Mouse (Mus musculus): ENCODE data around the gene Zgpat. TPM values are rescaled to one million over a fixed set of nuclear protein-coding genes. Genes with fewer than 3 reads are reported as not detected.
A peak's percentile ranks its signal among the peaks of the same experiment; 100 is the strongest.

The Zgpat gene
- polyA plus RNA-seq, 1 experiment from 2014 or later: 36.9 TPM

GRCm38 (mm10) chr2:181390136-181390870 lies 25.6 kb downstream of the Zgpat start:
- Histone ChIP-seq H3K27me3 (ENCODE audit: insufficient read depth, poor library complexity, severe bottlenecking) (no peaks in the 10 kb centered on the region), H3K36me3 (peaks cover 59% of the 10 kb centered on the region), H3K4me1 (no peaks in the 10 kb centered on the region; the same call in 1 of the 2 replicates), H3K4me3 (no peak overlapping the region), H3K27ac (no peak overlapping the region), H3K9me3 (no peaks in the 10 kb centered on the region)
- no peak for DNase-seq (ENCODE audit: low spot score)
- 77% methylated on average over 4 of the region's 4 CpGs for WGBS

GRCm38 (mm10) chr2:181391022-181391421 lies 26.3 kb downstream of the Zgpat start:
- no peaks in the 10 kb centered on the region for H3K27me3 ChIP-seq (ENCODE audit: insufficient read depth, poor library complexity, severe bottlenecking)
- no peak overlapping the region for H3K27ac ChIP-seq
- H3K36me3 ChIP-seq: peaks cover 55% of the 10 kb centered on the region
- DNase-seq (ENCODE audit: low spot score): no peak
- no peaks in the 10 kb centered on the region for H3K9me3 ChIP-seq
- H3K4me1 ChIP-seq: no peaks in the 10 kb centered on the region; the same call in 1 of the 2 replicates
- 84% methylated on average over 15 of the region's 15 CpGs for WGBS
- no peak overlapping the region for H3K4me3 ChIP-seq

- Histone ChIP-seq H3K4me1 (no peaks in the 10 kb centered on the region; the same call in 1 of the 2 replicates), H3K27ac (no peak overlapping the region), H3K36me3 (peaks cover 50% of the 10 kb centered on the region), H3K27me3 (ENCODE audit: insufficient read depth, poor library complexity, severe bottlenecking) (no peaks in the 10 kb centered on the region), H3K4me3 (no peak overlapping the region), H3K9me3 (no peaks in the 10 kb centered on the region)
- 69% methylated on average over 2 of the region's 2 CpGs for WGBS
- DNase-seq (ENCODE audit: low spot score): no peak
These were observed 26.8 kb downstream of the Zgpat start for GRCm38 (mm10) chr2:181391541-181391940.

GRCm38 (mm10) chr2:181392600-181393213 lies 28.0 kb downstream of the Zgpat start:
- Histone ChIP-seq H3K4me1 (no peaks in the 10 kb centered on the region), H3K9me3 (no peaks in the 10 kb centered on the region), H3K27ac (no peak overlapping the region), H3K27me3 (ENCODE audit: insufficient read depth, poor library complexity, severe bottlenecking) (no peaks in the 10 kb centered on the region), H3K4me3 (no peak overlapping the region), H3K36me3 (peaks cover 40% of the 10 kb centered on the region)
- DNase-seq (ENCODE audit: low spot score): peak; percentile 90
- 22% methylated on average over 4 of the region's 4 CpGs for WGBS

GRCm38 (mm10) chr2:181394086-181394485 lies 29.4 kb downstream of the Zgpat start:
- Histone ChIP-seq H3K27me3 (ENCODE audit: insufficient read depth, poor library complexity, severe bottlenecking) (no peaks in the 10 kb centered on the region), H3K4me1 (no peaks in the 10 kb centered on the region), H3K36me3 (peaks cover 40% of the 10 kb centered on the region), H3K27ac (no peak overlapping the region), H3K9me3 (no peaks in the 10 kb centered on the region), H3K4me3 (no peak overlapping the region)
- no peak for DNase-seq (ENCODE audit: low spot score)
- WGBS: 92% methylated on average over 3 of the region's 3 CpGs

GRCm38 (mm10) chr2:181397207-181397761 lies 32.6 kb downstream of the Zgpat start:
- Histone ChIP-seq H3K36me3 (peaks cover 17% of the 10 kb centered on the region), H3K4me1 (no peaks in the 10 kb centered on the region), H3K4me3 (no peak overlapping the region), H3K27me3 (ENCODE audit: insufficient read depth, poor library complexity, severe bottlenecking) (no peaks in the 10 kb centered on the region), H3K9me3 (no peaks in the 10 kb centered on the region), H3K27ac (no peak overlapping the region)
- no peak for DNase-seq (ENCODE audit: low spot score)
- 69% methylated on average over 5 of the region's 5 CpGs for WGBS

GRCm38 (mm10) chr2:181401497-181401896 lies 36.8 kb downstream of the Zgpat start:
- no peak overlapping the region for H3K4me3 ChIP-seq
- whole genome bisulfite sequencing: 19% methylated on average over 1 of the region's 1 CpGs
- no peak for DNase-seq (ENCODE audit: low spot score)
- H3K4me1 ChIP-seq: no peaks in the 10 kb centered on the region
- H3K27me3 ChIP-seq (ENCODE audit: insufficient read depth, poor library complexity, severe bottlenecking): no peaks in the 10 kb centered on the region
- no peak overlapping the region for H3K27ac ChIP-seq
- no peaks in the 10 kb centered on the region for H3K9me3 ChIP-seq
- peaks cover 11% of the 10 kb centered on the region; the same call in 1 of the 2 replicates for H3K36me3 ChIP-seq

- Histone ChIP-seq H3K27ac (no peak overlapping the region), H3K4me1 (no peaks in the 10 kb centered on the region), H3K9me3 (no peaks in the 10 kb centered on the region), H3K4me3 (no peak overlapping the region), H3K27me3 (ENCODE audit: insufficient read depth, poor library complexity, severe bottlenecking) (no peaks in the 10 kb centered on the region), H3K36me3 (peaks cover 16% of the 10 kb centered on the region; the same call in 1 of the 2 replicates)
- no peak for DNase-seq (ENCODE audit: low spot score)
- WGBS: 85% methylated on average over 3 of the region's 3 CpGs
These were observed 39.0 kb downstream of the Zgpat start for GRCm38 (mm10) chr2:181403722-181404121.

GRCm38 (mm10) chr2:181409643-181410042 lies 44.9 kb downstream of the Zgpat start:
- no peak for DNase-seq (ENCODE audit: low spot score)
- H3K4me1 ChIP-seq: 0 out of 2 replicates have a peak, but pooled peaks cover 6% of the 10 kb centered on the region

GRCm38 (mm10) chr2:181410760-181411473 lies 46.2 kb downstream of the Zgpat start:
- H3K27ac ChIP-seq: no peak overlapping the region
- H3K4me1 ChIP-seq: 0 out of 2 replicates have a peak, but pooled peaks cover 8% of the 10 kb centered on the region
- no peak overlapping the region for H3K4me3 ChIP-seq
- WGBS: 44% methylated on average over 4 of the region's 4 CpGs
- peak; percentile 88 for DNase-seq (ENCODE audit: low spot score)
- H3K36me3 ChIP-seq: peaks cover 18% of the 10 kb centered on the region; the same call in 1 of the 2 replicates
- H3K27me3 ChIP-seq (ENCODE audit: insufficient read depth, poor library complexity, severe bottlenecking): no peaks in the 10 kb centered on the region
- no peaks in the 10 kb centered on the region for H3K9me3 ChIP-seq

More at GRCm38 (mm10) chr2:181409643-181410042, 44.9 kb downstream of the Zgpat start:
- H3K27me3 ChIP-seq (ENCODE audit: insufficient read depth, poor library complexity, severe bottlenecking): no peaks in the 10 kb centered on the region
- no peaks in the 10 kb centered on the region for H3K9me3 ChIP-seq
- peaks cover 24% of the 10 kb centered on the region; the same call in 1 of the 2 replicates for H3K36me3 ChIP-seq
- H3K27ac ChIP-seq: no peak overlapping the region
- WGBS: 77% methylated on average over 7 of the region's 7 CpGs
- no peak overlapping the region for H3K4me3 ChIP-seq

- H3K4me1 ChIP-seq: peaks cover 12% of the 10 kb centered on the region
- no peak for DNase-seq (ENCODE audit: low spot score)
- WGBS: 60% methylated on average over 2 of the region's 2 CpGs
These were observed 48.4 kb downstream of the Zgpat start for GRCm38 (mm10) chr2:181413141-181413540.

GRCm38 (mm10) chr2:181415945-181416344 lies 51.2 kb downstream of the Zgpat start:
- WGBS: 61% methylated on average over 3 of the region's 3 CpGs
- no peaks in the 10 kb centered on the region for H3K27me3 ChIP-seq (ENCODE audit: insufficient read depth, poor library complexity, severe bottlenecking)
- H3K4me3 ChIP-seq: no peak overlapping the region
- DNase-seq (ENCODE audit: low spot score): no peak
- H3K27ac ChIP-seq: no peak overlapping the region
- peaks cover 40% of the 10 kb centered on the region for H3K4me1 ChIP-seq
- peaks cover 4% of the 10 kb centered on the region; the same call in 1 of the 2 replicates for H3K36me3 ChIP-seq
- no peaks in the 10 kb centered on the region for H3K9me3 ChIP-seq

More at GRCm38 (mm10) chr2:181413141-181413540, 48.4 kb downstream of the Zgpat start:
- Histone ChIP-seq H3K27me3 (ENCODE audit: insufficient read depth, poor library complexity, severe bottlenecking) (no peaks in the 10 kb centered on the region), H3K36me3 (peaks cover 12% of the 10 kb centered on the region; the same call in 1 of the 2 replicates), H3K9me3 (no peaks in the 10 kb centered on the region), H3K27ac (no peak overlapping the region), H3K4me3 (no peak overlapping the region)
